Mouse (Mus musculus) embryonic facial prominence, embryonic 13.5 days (tissue): ENCODE data around the gene Cpm. TPM values are rescaled to one million over a fixed set of nuclear protein-coding genes. Genes with fewer than 3 reads are reported as not detected.

Experiments
- ATAC-seq: fragments of 200-750 bp; cut with Nextera tagmentation; 2 replicates; pipeline ENCODE4 v1.8.0; 2017; ENCODE audit warnings: low read depth; ENCODE audit not compliant: insufficient number of reproducible peaks, insufficient read depth, low FRiP score, low TSS enrichment
- H3K27ac ChIP-seq: fragments of 300-500 bp; sonication (generic); 2 replicates; pipeline ENCODE4 v1.5.1; 2015; ENCODE audit warnings: moderate library complexity, mild to moderate bottlenecking, inconsistent platforms
- H3K27me3 ChIP-seq: fragments of 300-500 bp; sonication (generic); 2 replicates; pipeline ENCODE4 v1.6.1; 2015; ENCODE audit warnings: mild to moderate bottlenecking, inconsistent platforms
- H3K36me3 ChIP-seq: fragments of 300-500 bp; sonication (generic); 2 replicates; pipeline ENCODE4 v1.6.1; 2015; ENCODE audit warnings: mild to moderate bottlenecking, inconsistent platforms
- H3K4me1 ChIP-seq: fragments of 300-500 bp; sonication (generic); 2 replicates; pipeline ENCODE4 v1.6.1; 2015; ENCODE audit warnings: inconsistent platforms
- H3K4me2 ChIP-seq: fragments of 300-500 bp; sonication (generic); 2 replicates; pipeline ENCODE4 v1.6.1; 2015; ENCODE audit warnings: moderate library complexity, mild to moderate bottlenecking, inconsistent platforms
- H3K4me3 ChIP-seq: fragments of 300-500 bp; sonication (generic); 2 replicates; pipeline ENCODE4 v1.5.1; 2015; ENCODE audit warnings: mild to moderate bottlenecking, inconsistent platforms
- H3K9ac ChIP-seq: fragments of 300-500 bp; sonication (generic); 2 replicates; pipeline ENCODE4 v1.6.1; 2015; ENCODE audit warnings: mild to moderate bottlenecking, inconsistent platforms
- H3K9me3 ChIP-seq: fragments of 300-500 bp; sonication (generic); 2 replicates; pipeline ENCODE4 v1.6.1; 2016; ENCODE audit warnings: inconsistent platforms
- WGBS: fragments of 180-500 bp; shearing (Covaris S2); methylation state at CpG from one replicate; pipeline ENCODE4 v1.1.7; 2015; ENCODE audit warnings: mixed read lengths; 5-methylcytosine and 5-hydroxymethylcytosine counted together
- polyA plus RNA-seq: library from polyadenylated mRNA; unstranded; fragments of >200 nt; fragmentation: Nextera tagmentation; extraction: Ambion mirVana; gene quantifications from 2 replicates; pipeline ENCODE4 v1.2.1, GENCODE M21; 2015

Cpm gene
- polyA plus RNA-seq, 1 experiment from 2014 or later, result 25.6 TPM

DNA sequence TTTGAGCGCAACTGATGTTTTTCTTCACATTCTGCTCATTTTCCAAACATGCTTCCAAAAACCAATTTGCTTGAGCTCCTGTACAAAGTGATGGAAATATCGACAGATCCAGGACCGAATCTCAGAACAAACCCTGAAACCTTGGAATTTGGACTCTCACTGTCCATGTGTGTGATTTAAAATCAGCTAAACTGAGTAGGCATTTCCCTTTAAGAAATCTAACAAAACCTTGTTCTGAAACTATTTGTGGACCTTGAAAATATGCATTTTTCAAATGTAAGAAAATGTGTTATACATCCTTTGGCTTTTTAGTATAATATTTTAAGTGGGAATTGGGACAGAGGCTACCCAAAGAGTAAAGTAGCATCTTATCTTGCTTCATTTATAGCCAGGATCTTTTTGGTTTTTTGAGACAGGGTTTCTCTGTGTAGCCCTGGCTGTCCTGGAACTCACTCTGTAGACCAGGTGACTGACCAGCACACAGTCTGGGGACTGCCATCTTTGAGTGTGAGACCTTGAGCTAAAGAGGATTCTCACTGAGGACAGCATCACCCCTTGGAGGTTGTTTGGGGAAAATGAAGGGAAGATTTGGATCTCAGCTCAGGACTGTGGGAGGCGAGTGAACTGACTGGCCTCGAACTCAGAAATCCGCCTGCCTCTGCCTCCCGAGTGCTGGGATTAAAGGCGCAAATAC lies 5.9 kb downstream of the Cpm start:
- H3K9me3 ChIP-seq, result no peaks in the 10 kb centered on the region

DNA sequence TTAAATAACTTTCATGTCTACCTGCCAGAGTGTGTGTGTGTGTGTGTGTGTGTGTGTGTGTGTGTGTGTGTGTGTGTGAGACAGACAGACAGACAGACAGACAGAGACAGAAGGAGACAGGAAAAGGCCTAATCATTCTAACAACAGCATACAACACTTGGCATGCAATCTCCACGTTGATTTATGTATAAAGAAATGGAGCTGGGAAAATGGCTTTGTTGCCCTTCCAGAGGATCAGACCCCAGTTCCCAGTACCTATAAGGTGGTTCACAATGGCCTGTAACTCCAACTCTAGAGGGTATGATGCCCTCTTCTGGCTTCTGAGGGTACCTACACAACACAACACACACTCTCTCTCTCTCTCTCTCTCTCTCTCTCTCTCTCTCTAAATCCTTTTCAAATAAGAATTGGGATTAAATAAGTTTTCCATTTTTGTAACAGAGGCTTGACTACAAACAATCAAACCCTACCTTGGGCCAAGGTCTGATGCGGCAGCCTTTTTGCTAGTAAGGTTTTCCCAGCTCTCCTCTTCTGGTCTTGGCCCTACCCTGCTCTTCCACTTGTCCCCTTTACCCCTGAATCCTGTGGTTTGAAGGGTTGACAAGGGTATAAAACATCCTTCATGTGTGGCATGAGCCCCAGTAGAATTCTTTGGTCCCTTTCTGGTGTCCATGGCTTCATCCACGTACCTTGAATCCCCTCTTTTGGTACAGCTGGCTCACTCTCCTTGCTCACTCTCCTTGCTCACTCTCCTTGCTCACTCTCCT lies 6.7 kb downstream of the Cpm start:
- H3K36me3 ChIP-seq, result no peaks in the 10 kb centered on the region
- no peak overlapping the region for H3K27ac ChIP-seq
- no peaks in the 10 kb centered on the region for H3K9me3 ChIP-seq
- ATAC-seq, result no peak
- H3K9ac ChIP-seq, result no peak overlapping the region
- 91% methylated on average over 3 of the region's 3 CpGs for WGBS
- no peak overlapping the region for H3K4me3 ChIP-seq
- no peaks in the 10 kb centered on the region for H3K4me1 ChIP-seq
- no peak overlapping the region for H3K4me2 ChIP-seq
- peaks cover 12% of the 10 kb centered on the region for H3K27me3 ChIP-seq

More for the DNA sequence above, 5.9 kb downstream of the Cpm start:
- Histone ChIP-seq H3K4me2 (no peak overlapping the region), H3K4me3 (no peak overlapping the region), H3K9ac (no peak overlapping the region), H3K27me3 (peaks cover 19% of the 10 kb centered on the region), H3K4me1 (no peaks in the 10 kb centered on the region), H3K27ac (no peak overlapping the region), H3K36me3 (no peaks in the 10 kb centered on the region)
- no peak for ATAC-seq
- 89% methylated on average over 8 of the region's 8 CpGs for WGBS

DNA sequence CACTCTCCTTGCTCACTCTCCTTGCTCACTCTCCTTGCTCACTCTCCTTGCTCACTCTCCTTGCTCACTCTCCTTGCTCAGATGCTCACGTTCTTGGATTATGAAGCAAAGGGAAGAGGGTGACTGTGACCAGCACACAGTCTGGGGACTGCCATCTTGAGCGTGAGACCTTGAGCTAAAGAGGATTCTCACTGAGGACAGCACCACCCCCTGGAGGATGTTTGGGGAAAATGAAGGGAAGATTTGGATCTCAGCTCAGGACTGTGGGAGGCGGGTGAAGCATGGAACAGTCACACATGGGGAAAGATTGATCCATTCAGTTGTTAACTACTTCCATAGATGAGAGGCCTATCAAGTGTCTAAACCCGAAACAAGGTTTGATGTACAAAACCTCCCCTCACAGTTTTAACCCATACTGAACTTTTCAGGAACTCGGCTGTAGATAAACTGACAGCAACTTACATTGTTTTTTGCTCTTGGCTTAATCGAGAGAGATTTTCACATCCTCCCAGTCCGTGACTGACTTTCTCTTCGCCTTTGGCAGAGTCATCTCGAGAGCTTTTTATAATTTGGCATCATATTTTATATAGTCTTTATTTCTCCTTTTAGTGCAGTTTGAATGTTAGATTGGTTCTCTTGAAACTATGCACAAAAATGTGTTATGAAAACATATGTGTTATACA lies 7.9 kb downstream of the Cpm start:
- WGBS, result 68% methylated on average over 9 of the region's 9 CpGs
- H3K9ac ChIP-seq, result no peak overlapping the region
- ATAC-seq, result no peak
- H3K27ac ChIP-seq, result no peak overlapping the region
- H3K4me2 ChIP-seq, result no peak overlapping the region
- H3K9me3 ChIP-seq, result no peaks in the 10 kb centered on the region
- peaks cover 5% of the 10 kb centered on the region for H3K4me1 ChIP-seq
- no peak overlapping the region for H3K4me3 ChIP-seq
- H3K36me3 ChIP-seq, result no peaks in the 10 kb centered on the region
- H3K27me3 ChIP-seq, result no peaks in the 10 kb centered on the region

DNA sequence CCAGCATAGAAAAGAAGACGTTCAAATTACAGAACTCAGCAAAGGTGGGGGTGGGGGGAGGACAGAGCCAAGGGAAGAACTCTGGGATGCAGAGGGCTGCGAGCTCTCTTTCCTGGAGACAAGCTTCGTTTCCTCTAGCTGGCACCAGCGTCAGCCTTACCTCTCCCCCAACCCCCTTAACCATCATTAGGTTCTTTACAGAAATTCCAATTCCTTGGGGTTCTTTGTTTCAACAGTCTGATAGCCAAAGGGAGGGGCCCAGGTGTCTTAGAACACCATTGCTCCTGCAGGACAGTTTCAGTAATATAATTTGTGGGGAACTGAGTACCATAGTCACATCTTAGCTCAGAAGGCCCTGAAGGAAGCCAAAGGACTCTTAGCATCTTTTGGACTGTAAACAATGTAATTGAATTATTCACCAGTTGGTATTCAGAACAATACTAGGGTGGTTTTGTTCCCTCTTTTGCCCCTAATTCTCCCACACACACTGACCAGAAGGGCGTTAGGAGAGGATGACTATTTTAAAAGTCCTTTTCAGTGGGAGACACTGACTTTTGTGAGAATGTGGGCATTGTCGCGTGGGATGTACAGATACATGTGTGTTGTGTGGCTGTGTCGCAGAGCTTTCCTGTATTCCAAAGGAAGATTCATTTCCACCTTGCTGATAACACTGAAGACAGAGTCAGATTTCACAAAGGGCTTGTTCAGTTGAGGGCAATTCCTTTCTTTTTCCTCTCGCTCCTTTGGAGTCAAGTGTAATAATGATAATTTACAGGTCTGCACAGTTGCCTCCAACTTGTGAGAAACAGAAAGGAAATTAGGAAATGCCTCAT lies 8.7 kb downstream of the Cpm start:
- ATAC-seq, result no peak
- Histone ChIP-seq H3K4me1 (peaks cover 5% of the 10 kb centered on the region), H3K27ac (no peak overlapping the region), H3K9me3 (no peaks in the 10 kb centered on the region), H3K36me3 (no peaks in the 10 kb centered on the region), H3K9ac (no peak overlapping the region), H3K4me3 (no peak overlapping the region), H3K27me3 (no peaks in the 10 kb centered on the region), H3K4me2 (no peak overlapping the region)
- 70% methylated on average over 9 of the region's 9 CpGs for WGBS

DNA sequence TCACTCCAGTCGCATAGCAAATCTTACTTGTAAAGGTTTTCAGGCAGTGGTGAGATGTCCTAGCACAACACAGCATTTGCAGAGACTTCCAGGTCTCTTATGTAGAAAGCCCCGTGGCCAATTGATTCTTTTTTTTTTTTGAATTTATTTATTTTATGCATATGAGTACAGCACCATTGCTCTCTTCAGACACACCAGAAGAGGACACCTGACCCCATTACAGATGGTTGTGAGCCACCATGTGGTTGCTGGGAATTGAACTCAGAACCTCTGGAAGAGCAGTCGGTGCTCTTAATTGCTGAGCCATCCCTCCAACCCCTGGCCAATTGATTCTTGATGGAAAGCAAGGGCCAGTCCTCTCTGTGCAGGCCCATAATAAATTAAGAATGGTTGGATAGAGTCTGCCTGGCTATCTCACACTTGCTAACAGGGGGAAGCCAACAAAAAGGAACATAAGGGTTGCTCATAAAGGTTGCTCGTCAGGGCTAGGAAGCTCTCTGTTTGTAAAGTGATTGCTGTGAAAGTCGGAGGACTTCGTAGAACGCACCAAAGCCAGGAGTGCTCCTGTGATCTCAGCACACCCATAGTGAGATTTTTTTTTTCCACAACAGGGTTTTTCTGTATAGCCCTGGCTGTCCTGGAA lies 9.4 kb downstream of the Cpm start:
- H3K27ac ChIP-seq, result no peak overlapping the region
- H3K9ac ChIP-seq, result no peak overlapping the region
- H3K4me1 ChIP-seq, result peaks cover 5% of the 10 kb centered on the region
- H3K4me3 ChIP-seq, result no peak overlapping the region
- H3K4me2 ChIP-seq, result no peak overlapping the region
- WGBS, result 92% methylated on average over 7 of the region's 7 CpGs
- ATAC-seq, result no peak
- no peaks in the 10 kb centered on the region for H3K9me3 ChIP-seq
- no peaks in the 10 kb centered on the region for H3K27me3 ChIP-seq
- no peaks in the 10 kb centered on the region for H3K36me3 ChIP-seq

DNA sequence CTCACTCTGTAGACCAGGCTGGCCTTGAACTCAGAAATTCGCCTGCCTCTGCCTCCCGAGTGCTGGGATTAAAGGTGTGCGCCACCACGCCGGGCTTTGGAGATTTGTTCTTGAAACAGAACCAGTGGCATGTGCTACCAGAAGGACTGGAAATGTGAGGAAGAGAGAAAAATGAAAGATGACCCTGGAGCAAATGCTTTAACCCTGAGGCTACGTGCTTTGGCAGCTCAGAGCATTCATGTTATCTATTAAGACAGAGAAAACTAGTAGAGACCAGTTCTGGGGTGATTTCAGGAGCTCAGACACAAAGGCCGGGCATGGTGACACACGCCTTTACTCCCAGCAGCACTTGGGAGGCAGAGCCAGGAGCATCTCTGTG lies 9.9 kb downstream of the Cpm start:
- H3K4me3 ChIP-seq, result no peak overlapping the region
- no peak for ATAC-seq
- 83% methylated on average over 8 of the region's 8 CpGs for WGBS

DNA sequence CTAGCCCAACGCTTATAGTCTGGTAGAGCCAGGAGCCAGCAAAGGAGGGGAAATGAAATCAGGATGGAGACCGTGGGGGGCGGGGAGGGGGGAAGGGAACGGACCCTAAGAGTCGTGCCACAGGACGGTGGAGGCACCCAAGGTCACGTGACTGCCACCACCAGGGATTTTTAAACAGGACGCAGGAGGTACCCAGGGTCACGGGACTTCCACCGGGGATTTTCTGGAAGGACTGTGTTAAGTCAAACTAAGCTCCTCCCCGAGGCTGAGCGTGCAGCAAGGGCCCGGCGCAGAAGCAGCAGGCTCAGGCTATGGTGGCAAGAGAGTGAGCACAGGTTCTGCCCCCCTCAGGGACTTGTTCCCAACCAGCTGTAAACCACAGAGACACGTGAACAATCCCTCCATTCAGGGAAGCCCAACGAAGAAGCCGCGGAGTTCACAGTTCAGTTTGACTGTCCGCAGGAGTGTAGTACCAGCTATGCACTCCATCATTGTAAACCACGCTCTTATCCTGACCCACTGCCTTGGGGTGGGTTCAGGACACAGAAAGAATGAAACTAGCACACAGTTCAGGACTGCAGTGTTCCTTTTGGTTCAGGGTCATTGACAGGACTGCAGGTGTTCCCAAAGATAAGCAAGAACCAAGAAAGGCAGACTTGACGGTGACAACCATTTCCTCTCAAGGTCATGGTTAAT lies 10.7 kb downstream of the Cpm start:
- no peak overlapping the region for H3K9ac ChIP-seq
- 50% methylated on average over 21 of the region's 21 CpGs for WGBS
- H3K4me2 ChIP-seq, result no peak overlapping the region

More for the DNA sequence above, 9.9 kb downstream of the Cpm start:
- no peaks in the 10 kb centered on the region for H3K27me3 ChIP-seq
- H3K27ac ChIP-seq, result no peak overlapping the region
- no peaks in the 10 kb centered on the region for H3K36me3 ChIP-seq
- no peak overlapping the region for H3K4me2 ChIP-seq
- peaks cover 5% of the 10 kb centered on the region for H3K4me1 ChIP-seq
- no peak overlapping the region for H3K9ac ChIP-seq
- H3K9me3 ChIP-seq, result no peaks in the 10 kb centered on the region

DNA sequence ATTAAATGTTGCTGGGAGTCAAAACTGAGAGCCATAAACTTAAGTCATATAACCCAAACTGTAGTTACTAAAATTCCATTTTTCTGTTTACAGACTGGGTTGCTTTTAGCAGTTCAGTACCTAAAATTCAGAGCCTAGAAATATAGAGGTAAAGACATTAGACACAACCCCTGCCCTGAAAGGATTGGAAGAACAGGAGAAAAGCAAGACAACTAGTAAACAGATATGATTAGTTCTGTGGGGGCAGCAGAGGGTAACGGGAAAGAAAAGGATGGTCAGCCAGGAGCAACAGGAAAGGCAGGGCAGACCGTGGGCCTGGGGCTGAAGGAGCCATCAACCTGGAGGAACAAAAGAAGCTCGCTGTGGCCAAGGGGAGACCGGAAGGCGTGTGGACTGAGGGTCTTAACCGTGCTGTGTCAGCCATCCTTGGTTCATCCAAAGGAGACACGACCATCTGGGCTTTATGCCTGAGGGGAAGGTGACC lies 11.3 kb downstream of the Cpm start:
- H3K36me3 ChIP-seq, result no peaks in the 10 kb centered on the region
- no peak overlapping the region for H3K27ac ChIP-seq
- H3K4me1 ChIP-seq, result peaks cover 7% of the 10 kb centered on the region
- no peak overlapping the region for H3K4me2 ChIP-seq
- 75% methylated on average over 7 of the region's 7 CpGs for WGBS
- H3K9me3 ChIP-seq, result no peaks in the 10 kb centered on the region
- no peaks in the 10 kb centered on the region for H3K27me3 ChIP-seq
- ATAC-seq, result no peak
- no peak overlapping the region for H3K9ac ChIP-seq
- H3K4me3 ChIP-seq, result no peak overlapping the region

More for the DNA sequence above, 10.7 kb downstream of the Cpm start:
- H3K4me3 ChIP-seq, result no peak overlapping the region
- H3K27ac ChIP-seq, result no peak overlapping the region
- no peaks in the 10 kb centered on the region for H3K27me3 ChIP-seq
- no peaks in the 10 kb centered on the region for H3K9me3 ChIP-seq
- H3K4me1 ChIP-seq, result peaks cover 5% of the 10 kb centered on the region
- ATAC-seq, result no peak
- no peaks in the 10 kb centered on the region for H3K36me3 ChIP-seq

DNA sequence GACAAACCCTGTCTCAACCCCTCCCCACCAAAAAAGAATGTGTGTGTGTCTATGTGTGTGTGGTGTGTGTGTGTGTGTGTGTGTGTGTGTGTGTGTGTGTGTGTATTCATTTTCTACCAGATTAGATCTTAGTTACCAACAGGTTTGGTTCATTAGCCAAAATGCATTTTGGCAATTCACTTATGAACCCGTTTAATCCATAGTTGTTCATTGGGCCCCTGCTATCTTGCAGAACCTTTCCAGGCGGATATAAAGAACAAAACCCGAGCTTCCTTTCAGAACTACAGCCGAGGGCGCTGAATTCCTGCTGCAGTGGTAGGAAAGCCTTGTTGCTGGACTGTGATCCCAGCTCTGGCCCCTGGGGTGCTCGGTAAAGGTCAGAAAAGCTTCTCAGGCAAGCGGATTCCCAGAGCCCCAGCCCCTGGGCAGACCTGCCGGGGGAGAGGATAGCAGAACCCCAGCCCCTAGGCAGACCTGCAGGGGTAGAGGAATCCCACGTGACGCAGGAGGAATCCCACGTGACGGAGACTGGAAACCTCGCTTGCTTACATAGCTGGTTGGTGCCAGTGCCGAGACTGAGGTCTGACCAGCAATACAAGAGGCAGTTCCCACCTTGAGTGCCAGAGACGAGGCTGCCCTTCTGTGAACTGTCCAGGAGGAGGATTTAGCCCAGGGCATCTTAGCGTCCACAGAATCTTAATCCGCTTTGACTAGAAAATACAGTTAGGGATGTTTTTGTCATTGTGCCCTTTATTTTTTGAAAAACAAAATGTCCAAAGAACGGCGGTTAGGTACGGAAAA lies 12.3 kb downstream of the Cpm start:
- peak overlapping the region; percentile 33 for H3K4me2 ChIP-seq

DNA sequence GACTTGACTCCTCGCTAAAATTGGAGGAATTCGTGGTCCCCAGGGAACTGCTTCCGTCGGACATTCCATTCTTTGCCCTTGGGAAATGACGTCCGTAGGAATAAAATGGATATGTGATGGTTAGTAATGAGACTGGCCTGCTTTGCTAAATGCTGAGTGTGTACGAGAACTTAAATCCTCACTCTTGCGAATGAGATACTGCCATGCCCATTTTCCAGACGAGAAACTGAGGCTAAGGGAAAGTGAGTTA lies 12.8 kb downstream of the Cpm start:
- no peaks in the 10 kb centered on the region for H3K36me3 ChIP-seq
- no peak overlapping the region for H3K9ac ChIP-seq
- H3K9me3 ChIP-seq, result no peaks in the 10 kb centered on the region
- peaks cover 8% of the 10 kb centered on the region for H3K4me1 ChIP-seq
- H3K27ac ChIP-seq, result no peak overlapping the region
- no peaks in the 10 kb centered on the region for H3K27me3 ChIP-seq
- H3K4me2 ChIP-seq, result no peak overlapping the region
- WGBS, result 71% methylated on average over 9 of the region's 9 CpGs
- H3K4me3 ChIP-seq, result no peak overlapping the region
- ATAC-seq, result no peak

More for the DNA sequence above, 12.3 kb downstream of the Cpm start:
- H3K4me3 ChIP-seq, result 0 out of 2 replicates have a peak overlapping the region, but pooled peaks have one; percentile 4
- H3K27me3 ChIP-seq, result no peaks in the 10 kb centered on the region
- no peaks in the 10 kb centered on the region for H3K9me3 ChIP-seq
- no peak for ATAC-seq
- H3K9ac ChIP-seq, result no peak overlapping the region
- 38% methylated on average over 20 of the region's 20 CpGs for WGBS
- no peaks in the 10 kb centered on the region for H3K36me3 ChIP-seq
- peaks cover 8% of the 10 kb centered on the region for H3K4me1 ChIP-seq
- H3K27ac ChIP-seq, result no peak overlapping the region
